Mouse (Mus musculus) kidney, adult 2 months (tissue): ENCODE results near the gene Tmem256.

ENCODE experiments used
- CTCF ChIP-seq: fragments of 200-500 bp; conservative IDR thresholded peaks from 2 replicates; pipeline ENCODE4 v1.5.1; 2011; ENCODE audit warnings: low read depth, mild to moderate bottlenecking, control low read depth, low read length, moderate library complexity, mixed read lengths; ENCODE audit not compliant: insufficient read depth, insufficient read length
- POLR2A ChIP-seq: fragments of 200-500 bp; IDR thresholded peaks from one replicate; pipeline ENCODE4 v1.6.1; 2011; ENCODE audit warnings: low read depth, low read length, control low read depth

DNA sequence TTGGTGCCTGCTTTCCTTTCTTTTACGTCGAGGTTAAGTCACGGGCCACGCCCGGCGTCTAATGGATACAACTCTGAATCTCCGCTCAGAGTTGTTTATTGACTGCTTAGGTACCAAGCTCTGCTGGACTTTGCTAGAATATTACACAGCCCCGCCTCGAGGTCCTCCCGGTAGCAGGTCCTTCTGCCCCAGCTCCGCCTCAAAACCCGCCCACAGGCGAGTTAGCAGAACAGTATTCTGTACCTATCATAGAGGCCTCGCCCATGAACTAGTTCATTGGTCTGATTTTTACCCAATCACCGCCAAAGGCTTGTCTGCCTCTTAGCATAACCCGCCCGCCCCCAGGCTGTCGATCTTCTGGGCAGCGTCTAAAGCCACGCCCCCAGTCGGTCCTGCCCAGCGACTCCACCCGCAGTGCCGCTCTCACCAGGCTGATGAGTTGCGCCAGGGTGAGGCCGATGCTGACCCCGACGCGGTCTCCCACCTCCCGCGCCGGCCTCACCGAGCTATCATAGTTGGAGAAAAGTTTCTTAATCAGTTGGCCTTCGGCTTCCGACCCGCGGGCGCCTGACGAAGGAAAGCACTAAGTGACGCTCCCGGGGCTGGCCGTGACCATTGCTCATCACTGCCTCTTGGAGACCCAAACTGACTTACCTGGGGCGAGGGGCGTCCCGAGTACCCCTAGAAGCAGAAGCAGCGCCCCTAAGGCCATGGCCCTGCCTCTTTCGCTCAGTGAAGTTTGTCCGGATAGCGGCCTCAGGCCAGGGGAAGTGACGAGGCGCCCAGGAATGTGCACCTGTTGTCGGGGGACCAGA, 42.9 kb upstream of the Tmem256 start, which contains the start of gene Chrnb1:
- TF ChIP-seq POLR2A (no peak), CTCF (no peak)
